ENCODE assay signal across 21 mouse cellular contexts in the genomic region with DNA sequence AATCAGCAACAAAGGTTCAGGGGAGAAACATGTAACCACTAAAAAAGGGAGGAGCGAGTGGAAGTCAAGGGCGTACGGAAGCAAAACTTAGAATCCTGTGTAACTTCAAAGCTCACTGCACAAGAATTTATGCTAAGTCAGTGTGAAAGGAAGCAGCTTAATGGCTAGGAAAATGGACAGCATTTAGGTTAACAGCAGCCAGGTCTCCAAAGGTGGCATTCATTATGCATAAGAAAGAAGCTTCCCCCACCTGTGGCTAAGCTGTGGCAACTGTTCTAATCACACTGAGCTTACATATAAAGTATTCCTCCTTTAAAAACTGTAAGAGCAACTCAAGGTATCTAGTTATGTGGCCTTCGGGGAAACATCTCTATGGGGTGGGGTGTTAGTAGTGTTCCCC.
"Had no signal": no experiment of that assay in that cellular context is flagged by ENCODE, and none has a peak within 500 bp of the region (broad histone marks: within the 10 kb centered on the region; RNA-seq: fewer than 3 reads in every experiment).

No protein-coding gene starts in this region.

- H3K27me3 ChIP-seq: lung, embryonic 15.5 days; megakaryocyte, embryonic 14.5 days; midbrain, embryonic 12.5 days; midbrain, embryonic 15.5 days; neural tube, embryonic 13.5 days; neural tube, embryonic 15.5 days had no signal

- DNase-seq: liver, postnatal 0 days; lung, adult 2 months; lung, postnatal 14 days; lung, postnatal 36 days; retina, postnatal 1 day; right cerebral cortex, adult 18-20 months; right cerebral cortex, postnatal 25 days; right cerebral cortex, postnatal 4 days; spleen, adult 18-20 months; thymus, adult 18-20 months; thymus, postnatal 14 days; thymus, postnatal 36 days had no signal

- H3K9ac ChIP-seq: liver, postnatal 0 days; lung, embryonic 15.5 days; midbrain, embryonic 12.5 days; midbrain, embryonic 15.5 days; neural tube, embryonic 13.5 days; neural tube, embryonic 15.5 days had no signal

- H3K9me3 ChIP-seq: lung, embryonic 15.5 days; megakaryocyte, embryonic 14.5 days; midbrain, embryonic 12.5 days; midbrain, embryonic 15.5 days; neural tube, embryonic 13.5 days; neural tube, embryonic 15.5 days had no signal

- H3K27ac ChIP-seq: lung, embryonic 15.5 days; macrophage; midbrain, embryonic 12.5 days; midbrain, embryonic 15.5 days; neural tube, embryonic 13.5 days; neural tube, embryonic 15.5 days had no signal

- H3K4me2 ChIP-seq: lung, embryonic 15.5 days; midbrain, embryonic 12.5 days; midbrain, embryonic 15.5 days; neural tube, embryonic 13.5 days; neural tube, embryonic 15.5 days had no signal

- ATAC-seq: liver, postnatal 0 days; lung, postnatal 0 days; midbrain, embryonic 15.5 days had no signal

- H3K4me3 ChIP-seq: lung, embryonic 15.5 days; megakaryocyte, embryonic 14.5 days; midbrain, embryonic 12.5 days; midbrain, embryonic 15.5 days; myocyte; neural tube, embryonic 13.5 days; neural tube, embryonic 15.5 days had no signal

- H3K4me1 ChIP-seq: lung, embryonic 15.5 days; megakaryocyte, embryonic 14.5 days; midbrain, embryonic 12.5 days; midbrain, embryonic 15.5 days; neural tube, embryonic 13.5 days; neural tube, embryonic 15.5 days had no signal
